Mouse (Mus musculus) limb, embryonic 11.5 days (tissue): ENCODE measurements at regions not wholly inside any gene's neighbourhood (a gene's known extent, or its start where the extent isn't known, plus 50 kb on each side); places are given as distances from the start of the nearest gene placed in this dataset.
A peak's percentile ranks its signal among the peaks of the same experiment; 100 is the strongest.

Source experiments
- ATAC-seq: fragments of 200-750 bp; cut with Nextera tagmentation; 2 replicates; pipeline ENCODE4 v1.8.0; 2017; ENCODE audit warnings: low read depth; ENCODE audit not compliant: insufficient number of reproducible peaks, low FRiP score, low TSS enrichment
- DNase-seq: peaks from one replicate; pipeline ENCODE4 v3.0.0-alpha.2; 2015; ENCODE audit warnings: low spot score
- H3K27ac ChIP-seq: fragments of 300-500 bp; sonication (generic); replicated peaks from 2 replicates; pipeline ENCODE4 v1.5.1; 2014; ENCODE audit warnings: low read depth, mild to moderate bottlenecking, low read length
- H3K27me3 ChIP-seq: fragments of 300-500 bp; sonication (generic); 2 replicates; pipeline ENCODE4 v1.6.1; 2014; ENCODE audit warnings: mild to moderate bottlenecking, low read length, mixed read lengths; ENCODE audit not compliant: control insufficient read depth, insufficient read depth
- H3K36me3 ChIP-seq: fragments of 300-500 bp; sonication (generic); 2 replicates; pipeline ENCODE4 v1.6.1; 2014; ENCODE audit warnings: mild to moderate bottlenecking, low read length, moderate library complexity, mixed read lengths; ENCODE audit not compliant: control insufficient read depth, insufficient read depth
- H3K4me1 ChIP-seq: fragments of 300-500 bp; sonication (generic); 2 replicates; pipeline ENCODE4 v1.6.1; 2014; ENCODE audit warnings: low read length, mixed read lengths; ENCODE audit not compliant: control insufficient read depth, insufficient read depth
- H3K4me2 ChIP-seq: fragments of 300-500 bp; sonication (generic); 2 replicates; pipeline ENCODE4 v1.6.1; 2014; ENCODE audit warnings: low read depth, mild to moderate bottlenecking, moderate library complexity; ENCODE audit not compliant: severe bottlenecking
- H3K4me3 ChIP-seq: fragments of 300-500 bp; sonication (generic); 2 replicates; pipeline ENCODE4 v1.5.1; 2014; ENCODE audit warnings: low read depth, low read length
- H3K9ac ChIP-seq: fragments of 300-500 bp; sonication (generic); 2 replicates; pipeline ENCODE4 v1.6.1; 2014; ENCODE audit warnings: mild to moderate bottlenecking, low read length
- H3K9me3 ChIP-seq: fragments of 300-500 bp; sonication (generic); 2 replicates; pipeline ENCODE4 v1.6.1; 2016; ENCODE audit warnings: low read length; ENCODE audit not compliant: control insufficient read depth
- WGBS: fragments of 180-500 bp; shearing (Covaris S2); extraction: QIAGEN DNeasy Blood & Tissue Kit; methylation state at CpG from one replicate; pipeline ENCODE4 v1.1.7; 2014; 5-methylcytosine and 5-hydroxymethylcytosine counted together

GRCm38 (mm10) chr11:48250678-48251317 is 262.0 kb upstream of the Sgcd start:
- DNase-seq (no peak), ATAC-seq (no peak)
- no peak overlapping the region for H3K4me3 ChIP-seq
- H3K36me3 ChIP-seq: no peaks in the 10 kb centered on the region
- H3K4me1 ChIP-seq: no peaks in the 10 kb centered on the region
- no peak overlapping the region for H3K27ac ChIP-seq
- H3K27me3 ChIP-seq: no peaks in the 10 kb centered on the region
- no peak overlapping the region for H3K9ac ChIP-seq
- 75% methylated on average over 4 of the region's 4 CpGs for WGBS
- H3K9me3 ChIP-seq: no peaks in the 10 kb centered on the region
- no peak overlapping the region for H3K4me2 ChIP-seq

GRCm38 (mm10) chr11:48249315-48249714 is 260.5 kb upstream of the Sgcd start:
- ATAC-seq: no peak

GRCm38 (mm10) chr11:48221156-48221555 is 232.4 kb upstream of the Sgcd start:
- WGBS: 81% methylated on average over 4 of the region's 4 CpGs

More at GRCm38 (mm10) chr11:48249315-48249714, 260.5 kb upstream of the Sgcd start:
- 68% methylated on average over 1 of the region's 1 CpGs for WGBS
- H3K27me3 ChIP-seq: no peaks in the 10 kb centered on the region
- no peak overlapping the region for H3K4me2 ChIP-seq
- no peaks in the 10 kb centered on the region for H3K4me1 ChIP-seq
- no peaks in the 10 kb centered on the region for H3K9me3 ChIP-seq
- DNase-seq: no peak
- H3K27ac ChIP-seq: no peak overlapping the region
- no peak overlapping the region for H3K4me3 ChIP-seq
- H3K9ac ChIP-seq: no peak overlapping the region
- H3K36me3 ChIP-seq: no peaks in the 10 kb centered on the region

GRCm38 (mm10) chr11:48219157-48219556 is 230.4 kb upstream of the Sgcd start:
- WGBS: 60% methylated on average over 1 of the region's 1 CpGs
- Histone ChIP-seq H3K9me3 (no peaks in the 10 kb centered on the region), H3K4me2 (no peak overlapping the region), H3K4me1 (no peaks in the 10 kb centered on the region), H3K27me3 (no peaks in the 10 kb centered on the region), H3K4me3 (no peak overlapping the region), H3K9ac (no peak overlapping the region), H3K27ac (no peak overlapping the region), H3K36me3 (no peaks in the 10 kb centered on the region)
- ATAC-seq (no peak), DNase-seq (no peak)

More at GRCm38 (mm10) chr11:48221156-48221555, 232.4 kb upstream of the Sgcd start:
- H3K27me3 ChIP-seq: no peaks in the 10 kb centered on the region
- DNase-seq (no peak), ATAC-seq (no peak)
- no peaks in the 10 kb centered on the region for H3K4me1 ChIP-seq
- H3K9me3 ChIP-seq: no peaks in the 10 kb centered on the region
- no peak overlapping the region for H3K4me3 ChIP-seq
- H3K36me3 ChIP-seq: no peaks in the 10 kb centered on the region
- no peak overlapping the region for H3K4me2 ChIP-seq
- no peak overlapping the region for H3K9ac ChIP-seq
- H3K27ac ChIP-seq: no peak overlapping the region

GRCm38 (mm10) chr11:48216762-48217161 is 228.0 kb upstream of the Sgcd start:
- H3K27ac ChIP-seq: no peak overlapping the region
- H3K4me1 ChIP-seq: no peaks in the 10 kb centered on the region
- no peaks in the 10 kb centered on the region for H3K9me3 ChIP-seq
- WGBS: 75% methylated on average over 2 of the region's 2 CpGs
- H3K4me3 ChIP-seq: no peak overlapping the region
- ATAC-seq (no peak), DNase-seq (no peak)
- no peaks in the 10 kb centered on the region for H3K27me3 ChIP-seq
- no peak overlapping the region for H3K4me2 ChIP-seq
- no peaks in the 10 kb centered on the region for H3K36me3 ChIP-seq
- H3K9ac ChIP-seq: no peak overlapping the region

GRCm38 (mm10) chr11:48186604-48187003 is 197.8 kb upstream of the Sgcd start:
- 72% methylated on average over 4 of the region's 4 CpGs for WGBS

GRCm38 (mm10) chr11:48178943-48179342 is 190.2 kb upstream of the Sgcd start:
- H3K4me2 ChIP-seq: no peak overlapping the region
- H3K4me1 ChIP-seq: no peaks in the 10 kb centered on the region
- no peak for ATAC-seq
- H3K27me3 ChIP-seq: no peaks in the 10 kb centered on the region
- no peaks in the 10 kb centered on the region for H3K36me3 ChIP-seq
- H3K9ac ChIP-seq: no peak overlapping the region
- H3K4me3 ChIP-seq: no peak overlapping the region
- peak; percentile 23 for DNase-seq
- no peak overlapping the region for H3K27ac ChIP-seq
- H3K9me3 ChIP-seq: no peaks in the 10 kb centered on the region

More at GRCm38 (mm10) chr11:48186604-48187003, 197.8 kb upstream of the Sgcd start:
- H3K4me2 ChIP-seq: no peak overlapping the region
- H3K4me3 ChIP-seq: no peak overlapping the region
- no peaks in the 10 kb centered on the region for H3K4me1 ChIP-seq
- ATAC-seq (no peak), DNase-seq (no peak)
- H3K9ac ChIP-seq: no peak overlapping the region
- H3K9me3 ChIP-seq: no peaks in the 10 kb centered on the region
- H3K27me3 ChIP-seq: no peaks in the 10 kb centered on the region
- H3K27ac ChIP-seq: no peak overlapping the region
- no peaks in the 10 kb centered on the region for H3K36me3 ChIP-seq

- ATAC-seq (no peak), DNase-seq (no peak)
- Histone ChIP-seq H3K9ac (no peak overlapping the region), H3K27ac (no peak overlapping the region), H3K4me1 (no peaks in the 10 kb centered on the region), H3K27me3 (no peaks in the 10 kb centered on the region), H3K4me3 (no peak overlapping the region), H3K9me3 (no peaks in the 10 kb centered on the region), H3K4me2 (no peak overlapping the region), H3K36me3 (no peaks in the 10 kb centered on the region)
- WGBS: 38% methylated on average over 3 of the region's 3 CpGs
Measured at GRCm38 (mm10) chr11:48178174-48178573, 189.4 kb upstream of the Sgcd start.

GRCm38 (mm10) chr11:48176451-48176850 is 187.7 kb upstream of the Sgcd start:
- H3K27me3 ChIP-seq: no peaks in the 10 kb centered on the region
- H3K27ac ChIP-seq: no peak overlapping the region
- H3K4me1 ChIP-seq: no peaks in the 10 kb centered on the region
- no peak overlapping the region for H3K4me3 ChIP-seq
- H3K9me3 ChIP-seq: no peaks in the 10 kb centered on the region
- DNase-seq: no peak
- H3K9ac ChIP-seq: no peak overlapping the region
- H3K4me2 ChIP-seq: no peak overlapping the region
- H3K36me3 ChIP-seq: no peaks in the 10 kb centered on the region
- ATAC-seq: no peak
- 72% methylated on average over 4 of the region's 4 CpGs for WGBS
